Mouse (Mus musculus): ENCODE data around the gene Cdh18.

DNA sequence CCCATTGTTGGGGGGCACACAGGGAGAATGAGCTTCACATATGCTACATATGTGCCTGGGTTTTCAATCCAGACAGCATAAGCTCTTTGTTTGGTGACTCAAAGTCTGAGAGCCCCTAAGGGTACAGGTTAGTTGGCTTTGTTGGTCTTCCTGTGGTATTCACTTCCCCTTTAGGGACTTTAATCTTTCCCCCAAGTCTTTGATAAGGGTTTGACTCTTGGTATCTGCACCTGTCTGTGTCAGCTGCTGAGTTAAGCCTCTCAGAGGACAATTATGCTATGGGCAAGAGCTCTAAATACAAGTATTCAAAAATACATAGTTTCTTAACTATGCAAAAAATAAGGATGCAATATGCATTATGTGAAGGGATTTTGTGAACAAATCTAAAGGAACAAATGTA is 869.3 kb downstream of the Cdh18 start:
- TF ChIP-seq EP300 (IDR thresholded peaks at IDR 0.05; ENCODE audit: low read depth) (no peak), CTCF (IDR thresholded peaks at IDR 0.05; ENCODE audit: low read depth) (no peak)
